Mouse (Mus musculus): ENCODE measurements at regions not wholly inside any gene's neighbourhood (a gene's known extent, or its start where the extent isn't known, plus 50 kb on each side); places are given as distances from the start of the nearest gene placed in this dataset.
"Not testable (repeated sequence)": the region's sequence is repeated elsewhere in the genome, so short reads cannot be mapped to it uniquely, and the experiment has no call there.

DNA sequence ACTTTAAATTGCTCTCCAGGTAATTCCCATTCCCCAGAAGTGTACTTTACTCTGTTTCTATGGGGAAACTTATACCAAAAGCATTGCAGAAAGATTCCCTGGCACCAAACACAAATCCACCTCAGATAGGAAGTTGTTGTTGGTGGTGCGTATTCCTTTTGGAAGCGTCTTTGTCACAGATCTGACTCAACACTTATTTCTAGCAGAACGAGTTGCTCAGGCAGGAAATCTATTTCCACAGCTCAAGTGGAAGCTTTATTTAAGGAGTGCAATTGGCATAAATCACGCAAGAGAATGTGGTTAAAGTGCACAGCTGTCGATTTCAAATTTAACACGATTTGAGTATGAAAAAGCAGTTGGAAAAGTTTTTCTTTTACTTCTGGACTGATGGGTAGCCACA lies 436.9 kb upstream of the Ghitm start:
- no peak for DNase-seq

DNA sequence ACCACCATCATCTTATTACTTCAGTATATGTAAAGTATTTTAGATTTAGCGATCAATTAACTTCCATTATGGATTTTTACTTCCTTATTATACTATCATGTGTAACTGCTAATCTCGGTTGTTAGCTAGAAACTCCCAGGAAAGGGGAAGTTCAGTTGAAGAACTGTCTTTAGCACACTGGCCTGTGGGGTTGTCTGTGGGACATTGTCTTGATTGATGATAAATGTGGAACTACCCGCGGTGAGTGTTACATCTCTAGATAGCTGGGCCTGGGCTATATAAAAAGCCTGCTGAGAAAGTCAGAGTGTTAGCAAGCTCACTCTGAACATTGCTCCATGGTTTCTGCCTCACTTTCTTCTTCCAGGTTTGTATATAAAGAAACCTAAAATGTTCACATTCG lies 423.2 kb upstream of the Ghitm start:
- no peak for DNase-seq

GRCm38 (mm10) chr14:37523616-37524015 lies 388.5 kb upstream of the Ghitm start:
- DNase-seq, result no peak

GRCm38 (mm10) chr14:37520631-37521030 lies 385.6 kb upstream of the Ghitm start:
- DNase-seq, result not testable (repeated sequence)

GRCm38 (mm10) chr14:37505314-37505713 lies 370.2 kb upstream of the Ghitm start:
- DNase-seq, result no peak

DNA sequence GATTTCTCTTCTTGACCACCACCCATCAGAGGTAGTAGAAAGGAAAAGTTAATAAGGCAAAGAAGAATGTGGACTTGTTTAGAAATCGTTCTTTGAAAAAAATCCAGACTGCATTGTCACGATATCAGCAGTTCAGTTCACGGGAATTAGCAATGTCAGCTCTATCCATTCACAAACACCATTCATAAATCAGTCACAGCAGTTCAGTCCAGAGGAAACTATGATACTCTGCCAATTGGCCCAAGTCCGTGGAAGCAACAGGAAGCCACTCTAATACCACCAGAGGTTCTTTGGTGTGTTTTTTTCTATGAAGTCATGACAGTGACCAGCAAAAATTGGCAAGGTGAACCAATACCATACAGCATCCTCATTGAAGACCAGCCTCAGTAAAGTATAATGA lies 355.6 kb upstream of the Ghitm start:
- DNase-seq, result no peak

DNA sequence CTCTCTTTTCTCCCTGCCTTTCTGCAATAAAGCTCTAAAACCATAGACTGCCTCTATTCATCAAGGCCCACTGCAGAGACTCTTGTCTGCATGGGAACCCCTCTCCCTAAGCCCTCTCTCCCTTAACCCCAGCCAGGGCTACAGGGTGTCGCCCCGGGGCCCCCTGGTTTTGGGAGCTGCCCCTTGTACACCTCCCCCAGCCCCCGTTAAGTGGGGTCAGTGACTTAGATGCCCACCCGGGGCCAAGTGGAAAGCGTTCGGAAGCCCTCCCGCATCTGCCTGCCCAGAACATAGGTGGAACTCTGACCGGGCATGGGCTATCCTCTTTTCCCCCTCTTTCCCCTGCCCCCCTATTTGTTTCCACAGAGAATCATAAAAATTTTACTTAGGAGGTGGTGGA lies 350.2 kb upstream of the Ghitm start:
- no peak for DNase-seq

DNA sequence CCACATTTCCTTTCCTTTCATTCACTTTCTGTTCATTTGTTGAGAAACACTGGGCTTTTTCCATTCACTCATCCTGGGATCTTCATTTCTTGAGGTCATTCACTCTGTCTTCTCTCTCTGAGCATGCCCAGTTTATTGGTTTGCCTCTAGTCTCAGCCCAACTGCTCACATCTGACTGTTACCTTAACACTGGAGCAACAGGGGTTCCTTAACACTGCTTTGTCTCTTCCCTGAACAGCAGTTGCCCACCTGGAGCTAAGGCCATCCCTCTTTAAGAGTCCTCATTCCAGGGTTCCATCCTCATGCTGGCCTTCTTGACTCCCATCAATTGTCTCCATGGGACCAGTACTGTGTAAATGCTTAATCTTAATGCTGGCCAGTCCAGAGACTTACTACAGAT lies 342.5 kb upstream of the Ghitm start:
- DNase-seq, result no peak

DNA sequence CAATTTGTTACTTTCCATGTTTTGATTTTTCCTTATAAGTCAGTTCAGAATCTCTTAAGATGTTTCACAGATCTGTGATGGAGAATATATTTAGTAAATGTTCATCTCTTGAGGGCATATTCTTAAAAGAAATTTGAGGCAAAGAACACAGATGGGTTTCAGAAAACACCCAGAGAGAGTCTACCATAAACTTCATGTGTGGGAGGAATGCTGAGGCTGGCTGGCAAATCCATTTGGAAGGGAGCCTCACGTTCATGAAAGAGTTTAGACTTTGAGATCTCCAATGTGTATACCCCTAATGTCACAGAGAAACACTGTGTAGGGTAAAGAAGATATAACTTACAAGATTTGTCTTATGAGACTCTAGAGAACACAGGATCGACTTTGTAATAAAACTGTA lies 333.6 kb upstream of the Ghitm start:
- DNase-seq, result no peak

- no peak for DNase-seq
Measured at GRCm38 (mm10) chr14:37440874-37441273, 305.8 kb upstream of the Ghitm start.

- no peak for DNase-seq
Measured at GRCm38 (mm10) chr14:37430656-37431055, 295.6 kb upstream of the Ghitm start.

GRCm38 (mm10) chr14:37425506-37425905 lies 290.4 kb upstream of the Ghitm start:
- DNase-seq, result no peak

DNA sequence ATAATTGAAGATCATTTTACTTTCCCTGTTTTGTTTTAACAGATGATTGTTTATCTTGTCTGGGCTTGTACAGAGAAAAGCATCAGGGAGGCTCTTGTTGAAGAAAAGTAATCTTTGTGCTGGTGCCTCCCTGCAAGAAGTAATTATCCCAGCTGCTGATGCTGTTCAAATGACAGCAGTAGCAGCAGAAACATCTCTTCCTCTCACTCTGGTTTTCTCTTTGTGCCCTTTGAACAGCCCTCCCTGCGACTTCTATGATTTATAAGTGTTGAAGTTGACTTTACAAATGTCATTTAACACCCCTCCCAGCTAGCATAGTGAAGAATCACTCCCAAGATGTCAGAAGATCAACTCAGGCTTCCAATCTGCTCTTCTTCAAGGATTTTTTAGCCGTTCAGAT lies 286.5 kb upstream of the Ghitm start:
- DNase-seq, result no peak

GRCm38 (mm10) chr14:37412583-37412982 lies 277.5 kb upstream of the Ghitm start:
- DNase-seq, result not testable (repeated sequence)

GRCm38 (mm10) chr14:37371972-37372371 lies 236.9 kb upstream of the Ghitm start:
- no peak for DNase-seq

DNA sequence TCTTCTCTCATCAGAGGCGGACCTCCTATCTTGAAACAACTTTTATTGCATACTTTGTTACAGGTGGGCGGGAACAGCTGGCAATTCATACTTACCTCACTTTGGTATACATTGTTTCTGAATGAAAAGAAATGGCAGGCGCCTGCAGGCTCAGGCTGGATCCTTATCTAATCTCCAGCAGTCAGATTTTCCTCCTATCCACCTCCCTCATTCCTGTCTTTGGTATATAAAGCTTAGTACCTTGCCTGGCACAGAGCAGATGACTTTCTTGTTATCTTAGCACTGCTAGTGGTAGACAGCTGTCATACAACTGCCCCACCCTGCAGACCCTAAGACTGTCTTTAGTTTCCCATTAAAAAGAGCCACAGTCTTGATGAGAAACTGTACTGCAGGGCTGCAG lies 226.8 kb upstream of the Ghitm start:
- DNase-seq, result no peak

GRCm38 (mm10) chr14:37355968-37356704 lies 221.1 kb upstream of the Ghitm start:
- peak; percentile 42 for DNase-seq

DNA sequence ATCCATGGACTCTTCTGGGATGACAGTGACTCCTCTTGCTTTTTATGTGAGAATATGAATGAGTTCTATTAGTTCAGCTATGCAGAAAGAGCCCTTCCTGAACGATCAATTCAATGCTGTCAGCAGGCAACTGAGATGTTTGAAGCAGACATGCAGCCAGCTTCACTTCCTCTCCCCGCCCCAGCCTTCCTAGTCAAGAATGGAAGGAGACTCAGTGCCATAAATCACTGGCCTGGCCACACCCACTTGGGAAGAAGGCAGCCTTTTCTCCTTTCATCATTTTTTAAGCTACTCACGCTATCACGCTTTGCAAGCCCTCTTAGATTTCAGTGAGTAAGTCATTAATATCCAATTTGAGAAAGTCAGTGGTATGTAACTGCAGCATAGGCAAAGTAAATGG lies 188.3 kb upstream of the Ghitm start:
- peak; percentile 31 for DNase-seq

- no peak for DNase-seq
Measured at GRCm38 (mm10) chr14:37315239-37315895, 180.3 kb upstream of the Ghitm start.

DNA sequence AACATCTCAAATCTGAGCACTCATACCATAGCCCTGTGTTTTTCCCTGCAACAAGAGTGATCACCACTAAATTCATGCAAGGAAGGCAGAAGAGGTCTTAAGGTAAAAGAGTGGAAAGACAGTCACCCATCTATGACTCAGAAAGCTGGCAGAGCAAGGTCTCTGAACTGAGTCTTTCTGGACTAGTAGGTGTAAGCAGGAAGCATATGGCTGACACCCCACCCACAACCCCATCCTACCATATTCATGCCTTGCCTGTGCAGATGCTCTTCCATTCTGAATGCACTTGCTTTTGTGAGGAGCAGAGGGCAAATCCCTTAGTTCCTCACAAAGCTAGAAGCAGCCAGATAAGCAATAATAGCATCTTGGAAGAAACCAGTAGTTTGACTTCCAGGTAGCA lies 178.8 kb upstream of the Ghitm start:
- no peak for DNase-seq

- no peak for DNase-seq
Measured at GRCm38 (mm10) chr14:37312887-37313286, 177.8 kb upstream of the Ghitm start.

DNA sequence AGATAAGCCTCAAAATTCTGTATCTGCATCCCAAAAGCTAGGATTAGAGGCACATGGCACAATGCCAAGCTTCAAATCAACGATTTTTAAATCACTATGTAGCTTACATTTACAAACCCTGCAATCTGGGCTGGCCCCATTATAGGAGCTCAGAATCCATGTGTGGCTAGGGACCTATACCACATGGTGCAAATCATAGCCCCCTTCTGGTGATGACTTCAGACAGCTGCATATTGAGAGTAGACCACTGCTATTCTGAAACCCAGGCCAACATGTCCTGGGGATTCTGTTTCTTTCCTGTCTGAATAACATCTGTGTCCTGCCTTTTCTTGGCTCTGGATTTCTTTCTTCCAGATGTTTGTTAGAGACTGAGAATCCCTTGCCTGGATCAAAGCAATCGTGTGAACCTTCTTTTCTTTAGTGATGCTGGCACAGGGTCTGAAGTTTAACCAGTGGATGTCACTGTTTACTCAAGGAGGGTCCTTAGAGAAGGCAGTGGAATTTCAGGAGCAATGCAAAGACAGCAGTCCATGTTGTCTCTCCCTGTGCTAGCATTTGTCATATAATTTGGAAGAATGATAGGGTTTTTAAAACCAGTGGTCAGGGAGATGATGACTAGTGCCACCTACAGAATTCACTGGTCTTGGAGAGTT lies 171.7 kb upstream of the Ghitm start:
- no peak for DNase-seq

DNA sequence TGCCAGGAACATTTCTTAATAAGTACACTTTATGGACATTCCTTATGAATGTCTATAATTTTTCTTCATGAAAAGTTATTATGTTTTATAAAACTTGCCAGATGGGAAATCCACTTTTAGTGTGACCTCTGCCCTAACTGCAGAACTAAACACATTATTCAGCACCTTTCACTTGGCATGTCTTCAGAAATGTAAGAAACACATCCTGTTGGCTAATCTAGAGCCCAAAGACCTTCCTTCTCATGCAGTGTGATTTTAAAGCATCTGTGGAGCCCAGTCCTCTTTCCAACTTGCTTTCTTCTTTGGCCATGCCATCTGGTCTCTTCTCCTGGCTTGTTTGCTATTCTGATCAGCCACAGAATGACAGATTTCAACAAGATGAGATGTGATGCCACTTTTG lies 163.6 kb upstream of the Ghitm start:
- peak; percentile 34 for DNase-seq

GRCm38 (mm10) chr14:37296531-37296930 lies 161.5 kb upstream of the Ghitm start:
- peak; percentile 4 for DNase-seq
